Mouse (Mus musculus): ENCODE measurements around the gene Nip7. TPM values are rescaled to one million over a fixed set of nuclear protein-coding genes. Genes with fewer than 3 reads are reported as not detected.
A peak's percentile ranks its signal among the peaks of the same experiment; 100 is the strongest.

Nip7 gene
- 49.5 and 49.9 TPM in 2 replicates for polyA plus RNA-seq (2015; fragmentation: Nextera tagmentation; extraction: Ambion mirVana)

- ATAC-seq (ENCODE audit: low FRiP score, low TSS enrichment), result peak; percentile 96
- TF ChIP-seq EP300 (optimal IDR thresholded peaks at IDR 0.05), result no peak
- no peak for TF ChIP-seq CTCF (IDR thresholded peaks at IDR 0.05; ENCODE audit: low read depth)
- H3K36me3 ChIP-seq (ENCODE audit: control insufficient read depth, insufficient read depth, low read length), result peaks cover 16% of the 10 kb centered on the region; the same call in 1 of the 2 replicates
Observed at GRCm38 (mm10) chr8:107056076-107056972, at the start of gene Nip7, which contains the start of gene Cog8. Gene Nip7 (plus strand): TSS chr8:107056877. Gene Cog8 (minus strand): TSS chr8:107056689.

GRCm38 (mm10) chr8:107007795-107008194 lies 48.9 kb upstream of the Nip7 start:
- ATAC-seq (ENCODE audit: low FRiP score, low TSS enrichment), result no peak
- DNase-seq (ENCODE audit: low spot score), result no peak
- Histone ChIP-seq H3K4me1 (replicated peaks; ENCODE audit: control insufficient read depth, insufficient read depth) (no peaks in the 10 kb centered on the region), H3K36me3 (ENCODE audit: control insufficient read depth, insufficient read depth, low read length) (peaks cover 6% of the 10 kb centered on the region; the same call in 1 of the 2 replicates), H3K27ac (replicated peaks) (no peak overlapping the region), H3K9ac (ENCODE audit: low read length) (no peak overlapping the region), H3K27me3 (ENCODE audit: control insufficient read depth, insufficient read depth, low read length) (no peaks in the 10 kb centered on the region), H3K4me3 (ENCODE audit: low read depth, low read length) (no peak overlapping the region), H3K4me2 (replicated peaks; ENCODE audit: low read depth) (no peak overlapping the region), H3K9me3 (ENCODE audit: control insufficient read depth, low read length) (no peaks in the 10 kb centered on the region)
- TF ChIP-seq EP300 (optimal IDR thresholded peaks at IDR 0.05) (no peak), CTCF (IDR thresholded peaks at IDR 0.05; ENCODE audit: low read depth) (no peak)
- 75% methylated on average over 3 of the region's 3 CpGs for WGBS

More at GRCm38 (mm10) chr8:107056076-107056972, at the start of gene Nip7, which contains the start of gene Cog8:
- peak; percentile 97 for DNase-seq (ENCODE audit: low spot score)
- under 1% methylated on average over 87 of the region's 88 CpGs for WGBS
- Histone ChIP-seq H3K4me3 (ENCODE audit: low read depth, low read length) (peak within 1 kb of the TSS; percentile 96), H3K27me3 (ENCODE audit: control insufficient read depth, insufficient read depth, low read length) (no peaks in the 10 kb centered on the region), H3K9ac (ENCODE audit: low read length) (peak within 1 kb of the TSS; percentile 94), H3K4me2 (replicated peaks; ENCODE audit: low read depth) (peak within 1 kb of the TSS; percentile 90), H3K9me3 (ENCODE audit: control insufficient read depth, low read length) (no peaks in the 10 kb centered on the region), H3K4me1 (replicated peaks; ENCODE audit: control insufficient read depth, insufficient read depth) (0 out of 2 replicates have a peak, but pooled peaks cover 2% of the 10 kb centered on the region), H3K27ac (replicated peaks) (peak within 1 kb of the TSS; percentile 90)

GRCm38 (mm10) chr8:107012666-107013065 lies 44.0 kb upstream of the Nip7 start:
- Histone ChIP-seq H3K4me1 (replicated peaks; ENCODE audit: control insufficient read depth, insufficient read depth) (no peaks in the 10 kb centered on the region), H3K9me3 (ENCODE audit: control insufficient read depth, low read length) (no peaks in the 10 kb centered on the region), H3K27ac (replicated peaks) (no peak overlapping the region), H3K9ac (ENCODE audit: low read length) (no peak overlapping the region), H3K27me3 (ENCODE audit: control insufficient read depth, insufficient read depth, low read length) (no peaks in the 10 kb centered on the region), H3K4me3 (ENCODE audit: low read depth, low read length) (no peak overlapping the region), H3K4me2 (replicated peaks; ENCODE audit: low read depth) (no peak overlapping the region), H3K36me3 (ENCODE audit: control insufficient read depth, insufficient read depth, low read length) (peaks cover 8% of the 10 kb centered on the region; the same call in 1 of the 2 replicates)
- DNase-seq (ENCODE audit: low spot score) (no peak), ATAC-seq (ENCODE audit: low FRiP score, low TSS enrichment) (no peak)
- WGBS, result 81% methylated on average over 2 of the region's 2 CpGs
- no peak for TF ChIP-seq EP300 (optimal IDR thresholded peaks at IDR 0.05)
- no peak for TF ChIP-seq CTCF (IDR thresholded peaks at IDR 0.05; ENCODE audit: low read depth)

- DNase-seq (ENCODE audit: low spot score) (no peak), ATAC-seq (ENCODE audit: low FRiP score, low TSS enrichment) (no peak)
- Histone ChIP-seq H3K27me3 (ENCODE audit: control insufficient read depth, insufficient read depth, low read length) (no peaks in the 10 kb centered on the region), H3K4me1 (replicated peaks; ENCODE audit: control insufficient read depth, insufficient read depth) (no peaks in the 10 kb centered on the region), H3K4me2 (replicated peaks; ENCODE audit: low read depth) (no peak overlapping the region), H3K9ac (ENCODE audit: low read length) (no peak overlapping the region), H3K4me3 (ENCODE audit: low read depth, low read length) (no peak overlapping the region), H3K9me3 (ENCODE audit: control insufficient read depth, low read length) (no peaks in the 10 kb centered on the region), H3K36me3 (ENCODE audit: control insufficient read depth, insufficient read depth, low read length) (peaks cover 8% of the 10 kb centered on the region; the same call in 1 of the 2 replicates), H3K27ac (replicated peaks) (no peak overlapping the region)
- TF ChIP-seq EP300 (optimal IDR thresholded peaks at IDR 0.05), result no peak
- TF ChIP-seq CTCF (IDR thresholded peaks at IDR 0.05; ENCODE audit: low read depth), result no peak
- 69% methylated on average over 1 of the region's 1 CpGs for WGBS
Observed at GRCm38 (mm10) chr8:107014915-107015314, 41.8 kb upstream of the Nip7 start.

- no peaks in the 10 kb centered on the region for H3K4me1 ChIP-seq (replicated peaks; ENCODE audit: control insufficient read depth, insufficient read depth)
- no peak overlapping the region for H3K4me2 ChIP-seq (replicated peaks; ENCODE audit: low read depth)
- no peaks in the 10 kb centered on the region for H3K9me3 ChIP-seq (ENCODE audit: control insufficient read depth, low read length)
- no peak overlapping the region for H3K4me3 ChIP-seq (ENCODE audit: low read depth, low read length)
- ATAC-seq (ENCODE audit: low FRiP score, low TSS enrichment), result no peak
- 0 out of 2 replicates have a peak overlapping the region, but pooled peaks have one; percentile 6 for H3K27ac ChIP-seq (replicated peaks)
- TF ChIP-seq CTCF (IDR thresholded peaks at IDR 0.05; ENCODE audit: low read depth), result no peak
- no peak for TF ChIP-seq EP300 (optimal IDR thresholded peaks at IDR 0.05)
- no peaks in the 10 kb centered on the region for H3K27me3 ChIP-seq (ENCODE audit: control insufficient read depth, insufficient read depth, low read length)
- WGBS, result 93% methylated on average over 8 of the region's 8 CpGs
- no peak overlapping the region for H3K9ac ChIP-seq (ENCODE audit: low read length)
- no peak for DNase-seq (ENCODE audit: low spot score)
- no peaks in the 10 kb centered on the region for H3K36me3 ChIP-seq (ENCODE audit: control insufficient read depth, insufficient read depth, low read length)
Observed at GRCm38 (mm10) chr8:107023479-107023878, 33.2 kb upstream of the Nip7 start.

- Histone ChIP-seq H3K4me1 (replicated peaks; ENCODE audit: control insufficient read depth, insufficient read depth) (0 out of 2 replicates have a peak, but pooled peaks cover 2% of the 10 kb centered on the region), H3K9me3 (ENCODE audit: control insufficient read depth, low read length) (no peaks in the 10 kb centered on the region), H3K27ac (replicated peaks) (no peak overlapping the region), H3K36me3 (ENCODE audit: control insufficient read depth, insufficient read depth, low read length) (no peaks in the 10 kb centered on the region), H3K9ac (ENCODE audit: low read length) (no peak overlapping the region), H3K27me3 (ENCODE audit: control insufficient read depth, insufficient read depth, low read length) (no peaks in the 10 kb centered on the region), H3K4me2 (replicated peaks; ENCODE audit: low read depth) (no peak overlapping the region), H3K4me3 (ENCODE audit: low read depth, low read length) (no peak overlapping the region)
- TF ChIP-seq EP300 (optimal IDR thresholded peaks at IDR 0.05) (no peak), CTCF (IDR thresholded peaks at IDR 0.05; ENCODE audit: low read depth) (no peak)
- ATAC-seq (ENCODE audit: low FRiP score, low TSS enrichment) (no peak), DNase-seq (ENCODE audit: low spot score) (no peak)
- 68% methylated on average over 3 of the region's 3 CpGs for WGBS
Observed at GRCm38 (mm10) chr8:107029310-107029709, 27.4 kb upstream of the Nip7 start.
